Mouse (Mus musculus): Measurements from ENCODE around the gene Gm20388.

GRCm38 (mm10) chr8:120216855-120217830 lies 306.5 kb downstream of the Gm20388 start:
- TF ChIP-seq CTCF (IDR thresholded peaks at IDR 0.05; ENCODE audit: control insufficient read depth, insufficient read depth, low read length) (no peak), POLR2A (IDR thresholded peaks at IDR 0.05; ENCODE audit: borderline replicate concordance, control insufficient read depth, low read depth, low read length) (no peak)

All from bone marrow, adult 2 months (tissue).